In the genomic region with DNA sequence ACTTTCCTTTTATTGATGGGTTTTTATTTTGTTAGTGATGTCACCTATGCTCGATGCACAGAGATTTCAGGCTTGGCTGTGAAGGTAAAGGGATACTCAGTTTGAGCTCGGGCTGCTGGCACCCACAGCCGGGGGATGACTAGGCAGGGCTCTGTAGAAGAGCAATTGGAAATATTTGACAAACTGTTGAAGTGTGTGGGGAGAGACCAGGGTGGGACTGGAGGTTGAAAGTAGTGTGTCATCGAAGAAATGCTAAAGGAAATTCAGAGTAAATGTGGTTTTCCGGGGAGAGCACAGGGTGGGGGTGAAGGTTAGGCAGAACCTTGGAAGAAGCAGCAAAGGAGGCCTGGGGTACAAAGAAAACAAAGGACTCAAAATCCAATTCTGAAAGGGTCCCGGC, we compare ENCODE assay signal across 13 mouse cellular contexts. TPM values are rescaled to one million over a fixed set of nuclear protein-coding genes. Genes with fewer than 3 reads are reported as not detected.
A peak's percentile ranks its signal among the peaks of the same experiment; 100 is the strongest.
DNase-seq lines count a peak whose midpoint lies in the region; ATAC-seq and TF ChIP-seq lines count a peak whose summit lies in the region.
"Had no signal": no experiment of that assay in that cellular context is flagged by ENCODE, and none has a peak within 500 bp of the region (broad histone marks: within the 10 kb centered on the region; RNA-seq: fewer than 3 reads in every experiment).

No protein-coding gene starts in this region.

- H3K79me2 ChIP-seq in CH12.LX (replicated peaks; ENCODE audit: control insufficient read depth, extremely low read depth, insufficient read depth, poor library complexity, severe bottlenecking): peaks cover 14% of the 10 kb centered on the region

- no peak for DNase-seq in limb, embryonic 10.5 days (ENCODE audit: low spot score)
- peak; percentile 49 for DNase-seq in CH12.LX (ENCODE audit: extremely low read depth)
- DNase-seq in adrenal gland, adult 2 months: no peak
- DNase-seq in kidney, postnatal 4 days: no peak
- DNase-seq: kidney, adult 2 months; right cerebral cortex, postnatal 14 days had no signal

- no peak for TF ChIP-seq RAD21 in CH12.LX (IDR thresholded peaks at IDR 0.05; ENCODE audit: low read depth, low read length)

- no peak for ATAC-seq in limb, embryonic 12.5 days (ENCODE audit: insufficient number of reproducible peaks, insufficient read depth, low FRiP score, low TSS enrichment, low read depth)
- ATAC-seq in common myeloid progenitor, adult 5-6 weeks (replicated peaks; ENCODE audit: low read depth, poor library complexity, severe bottlenecking): peak; percentile 31
- ATAC-seq in megakaryocyte, adult 5-6 weeks (ENCODE audit: poor library complexity, severe bottlenecking): peak; percentile 50
- ATAC-seq in midbrain, embryonic 13.5 days: no peak

- 85% methylated on average over 6 of the region's 6 CpGs for WGBS in limb, embryonic 12.5 days
- 88% methylated on average over 6 of the region's 6 CpGs for WGBS in limb, embryonic 10.5 days
- 76% methylated on average over 6 of the region's 6 CpGs for WGBS in midbrain, embryonic 13.5 days

- dilution Hi-C loops in CH12.LX (cut with MboI; ENCODE audit: extremely low pct_ligation_motif_present, extremely low pct_unique_long_range_greater_than_20kb, low sequenced_read_pairs): no loop called here

- no peaks in the 10 kb centered on the region for H3K9me3 ChIP-seq in limb, embryonic 12.5 days
- no peaks in the 10 kb centered on the region for H3K9me3 ChIP-seq in limb, embryonic 10.5 days (replicated peaks)
- no peaks in the 10 kb centered on the region for H3K9me3 ChIP-seq in CH12.LX (replicated peaks; ENCODE audit: low read length)
- H3K9me3 ChIP-seq in midbrain, embryonic 13.5 days: no peaks in the 10 kb centered on the region
- H3K9me3 ChIP-seq: embryonic facial prominence, embryonic 13.5 days; limb, embryonic 13.5 days had no signal

- no peak overlapping the region for H3K4me2 ChIP-seq in limb, embryonic 12.5 days
- peak overlapping the region; percentile 90 for H3K4me2 ChIP-seq in CH12.LX (ENCODE audit: insufficient read depth, low read depth, poor library complexity, severe bottlenecking)
- no peak overlapping the region for H3K4me2 ChIP-seq in midbrain, embryonic 13.5 days (replicated peaks)
- H3K4me2 ChIP-seq: embryonic facial prominence, embryonic 13.5 days; limb, embryonic 13.5 days had no signal

- no peak for TF ChIP-seq CTCF in CH12.LX (conservative IDR thresholded peaks at IDR 0.05 in 1 of 2, IDR thresholded peaks at IDR 0.05 in 1 of 2; ENCODE audit: low read depth in 2 of 2, low read length in 2 of 2)

- 0 out of 2 replicates have a peak, but pooled peaks have one; percentile 26 for TF ChIP-seq EP300 in CH12.LX (IDR thresholded peaks at IDR 0.05; ENCODE audit: low read length)

- in situ Hi-C loops in CH12.LX (cut with MboI; ENCODE audit: low pct_ligation_motif_present, low pct_unique_long_range_greater_than_20kb, low sequenced_read_pairs): no loop called here

- no peaks in the 10 kb centered on the region for H3K27me3 ChIP-seq in limb, embryonic 12.5 days
- H3K27me3 ChIP-seq in limb, embryonic 10.5 days (ENCODE audit: low read depth, poor library complexity, severe bottlenecking): no peaks in the 10 kb centered on the region
- no peaks in the 10 kb centered on the region for H3K27me3 ChIP-seq in CH12.LX (replicated peaks)
- no peaks in the 10 kb centered on the region for H3K27me3 ChIP-seq in midbrain, embryonic 13.5 days
- H3K27me3 ChIP-seq: embryonic facial prominence, embryonic 13.5 days; limb, embryonic 13.5 days had no signal

- H3K4me3 ChIP-seq in limb, embryonic 12.5 days (replicated peaks): no peak overlapping the region
- no peak overlapping the region for H3K4me3 ChIP-seq in limb, embryonic 10.5 days
- peak overlapping the region; percentile 17 to 45 (median 29) for H3K4me3 ChIP-seq in CH12.LX (replicated peaks in 1 of 3; ENCODE audit: low read depth in 2 of 3, low read length in 2 of 3, poor library complexity in 1 of 3)
- no peak overlapping the region for H3K4me3 ChIP-seq in midbrain, embryonic 13.5 days (replicated peaks)
- H3K4me3 ChIP-seq: embryonic facial prominence, embryonic 13.5 days; limb, embryonic 13.5 days; myocyte had no signal

- TF ChIP-seq POLR2A in CH12.LX (IDR thresholded peaks at IDR 0.05; ENCODE audit: low read depth, low read length): no peak

- H3K27ac ChIP-seq in limb, embryonic 12.5 days: 0 out of 2 replicates have a peak overlapping the region, but pooled peaks have one; percentile 24
- no peak overlapping the region for H3K27ac ChIP-seq in limb, embryonic 10.5 days
- H3K27ac ChIP-seq in CH12.LX (ENCODE audit: insufficient read depth, low read depth): peak overlapping the region; percentile 93
- no peak overlapping the region for H3K27ac ChIP-seq in midbrain, embryonic 13.5 days
- H3K27ac ChIP-seq: limb, embryonic 13.5 days had no signal

- peaks cover 68% of the 10 kb centered on the region for H3K36me3 ChIP-seq in limb, embryonic 12.5 days
- peaks cover 98% of the 10 kb centered on the region for H3K36me3 ChIP-seq in limb, embryonic 10.5 days
- H3K36me3 ChIP-seq in CH12.LX (replicated peaks in 1 of 2; ENCODE audit: control insufficient read depth in 1 of 2, insufficient read depth in 1 of 2, low read length in 1 of 2): peaks cover 38 to 75% of the 10 kb centered on the region in 2 experiments
- peaks cover 41% of the 10 kb centered on the region for H3K36me3 ChIP-seq in midbrain, embryonic 13.5 days

- peaks cover 16% of the 10 kb centered on the region for H3K4me1 ChIP-seq in limb, embryonic 12.5 days (replicated peaks)
- H3K4me1 ChIP-seq in limb, embryonic 10.5 days: peaks cover 12% of the 10 kb centered on the region; the same call in 1 of the 2 replicates
- H3K4me1 ChIP-seq in CH12.LX (ENCODE audit: control insufficient read depth in 1 of 2, insufficient read depth in 2 of 2): peaks cover 23 to 48% of the 10 kb centered on the region in 2 experiments
- H3K4me1 ChIP-seq in midbrain, embryonic 13.5 days (replicated peaks): peaks cover 13% of the 10 kb centered on the region; the same call in 1 of the 2 replicates

- no peak overlapping the region for H3K9ac ChIP-seq in limb, embryonic 12.5 days (replicated peaks)
- peak overlapping the region; percentile 44 for H3K9ac ChIP-seq in CH12.LX (ENCODE audit: insufficient read depth, low read depth)
- H3K9ac ChIP-seq in midbrain, embryonic 13.5 days (replicated peaks): no peak overlapping the region
- H3K9ac ChIP-seq: embryonic facial prominence, embryonic 13.5 days; limb, embryonic 13.5 days had no signal

TF ChIP-seq in CH12.LX, 34 proteins besides CTCF, POLR2A, EP300 and RAD21:
- TF ChIP-seq MXI1 (IDR thresholded peaks at IDR 0.05; ENCODE audit: low read depth, low read length) (0 out of 2 replicates have a peak, but pooled peaks have one; percentile 41), GABPA (IDR thresholded peaks at IDR 0.05; ENCODE audit: insufficient replicate concordance, low read depth, low read length) (no peak), PAX5 (IDR thresholded peaks at IDR 0.05; ENCODE audit: low read length) (no peak), IRF4 (IDR thresholded peaks at IDR 0.05; ENCODE audit: low read depth, low read length) (peak; percentile 22; the same call in 1 of the 2 replicates), JUN (IDR thresholded peaks at IDR 0.05; ENCODE audit: insufficient read depth, low read depth, low read length) (no peak)
TF ChIP-seq in CH12.LX: peak in this region for 2.

RNA-seq across cellular contexts. Expression of gene Ccni, which starts 54.3 kb away (rescaled TPM):
- 150 and 153 TPM in 2 replicates for polyA plus RNA-seq in limb, embryonic 12.5 days (2016; fragmentation: Nextera tagmentation; extraction: Ambion mirVana)
- polyA plus RNA-seq in limb, embryonic 10.5 days (2016; fragmentation: Nextera tagmentation; extraction: Ambion mirVana): 96.3 and 121 TPM in 2 replicates
- 30.1 and 34.7 TPM in 2 replicates for total RNA-seq in CH12.LX (2012; rRNA removed)
- 91.6 and 93.3 TPM in 2 replicates for total RNA-seq in CH12.LX (2014; rRNA removed)
- polyA plus RNA-seq in CH12.LX (2012; ENCODE audit: insufficient read length, low read depth): 59.5 and 82.1 TPM in 2 replicates
- 161 and 175 TPM in 2 replicates for total RNA-seq in common myeloid progenitor, adult 5-6 weeks (2017)
- 180 and 198 TPM in 2 replicates for total RNA-seq in megakaryocyte, adult 5-6 weeks (2015)
- total RNA-seq in megakaryocyte, adult 5-6 weeks (2017): 196 and 202 TPM in 2 replicates
- 100 to 1,000 TPM; 220 to 233 TPM for total RNA-seq in adrenal gland, adult 2 months (2021)
- polyA plus RNA-seq in adrenal gland, adult 2 months (2012; rRNA removed): 169 and 270 TPM in 2 replicates
- 143 and 152 TPM in 2 replicates for polyA plus RNA-seq in midbrain, embryonic 13.5 days (2015; fragmentation: Nextera tagmentation; extraction: Ambion mirVana)

RNA-seq across cellular contexts. Expression of gene 2010109A12Rik, which starts 54.3 kb away (rescaled TPM):
- 2.1 and 2.8 TPM in 2 replicates for polyA plus RNA-seq in limb, embryonic 12.5 days (2016; fragmentation: Nextera tagmentation; extraction: Ambion mirVana)
- 1.8 and 2.2 TPM in 2 replicates for polyA plus RNA-seq in limb, embryonic 10.5 days (2016; fragmentation: Nextera tagmentation; extraction: Ambion mirVana)
- 0.25 and 0.42 TPM in 2 replicates for total RNA-seq in CH12.LX (2012; rRNA removed)
- not detected in 2 replicates for total RNA-seq in CH12.LX (2014; rRNA removed)
- 0.38 TPM in 1 of 2 replicates, not detected in the other for polyA plus RNA-seq in CH12.LX (2012; ENCODE audit: insufficient read length, low read depth)
- total RNA-seq in common myeloid progenitor, adult 5-6 weeks (2017): 1.3 and 5.7 TPM in 2 replicates
- total RNA-seq in megakaryocyte, adult 5-6 weeks (2015): 0.20 and 0.43 TPM in 2 replicates
- total RNA-seq in megakaryocyte, adult 5-6 weeks (2017): 0.94 and 3.7 TPM in 2 replicates
- total RNA-seq in adrenal gland, adult 2 months (2021): 1 to 10 TPM in 1 of 2 experiments, under 1 TPM in 1; 0.73 to 1.6 TPM
- polyA plus RNA-seq in adrenal gland, adult 2 months (2012; rRNA removed): not detected in 2 replicates
- polyA plus RNA-seq in midbrain, embryonic 13.5 days (2015; fragmentation: Nextera tagmentation; extraction: Ambion mirVana): 2.4 and 3.5 TPM in 2 replicates
- polyA plus RNA-seq: myocyte had no signal

RNA-seq across cellular contexts. Expression of gene Sept11, which starts 58.7 kb away (rescaled TPM):
- polyA plus RNA-seq in limb, embryonic 12.5 days (2016; fragmentation: Nextera tagmentation; extraction: Ambion mirVana): 258 and 277 TPM in 2 replicates
- 340 and 390 TPM in 2 replicates for polyA plus RNA-seq in limb, embryonic 10.5 days (2016; fragmentation: Nextera tagmentation; extraction: Ambion mirVana)
- total RNA-seq in CH12.LX (2012; rRNA removed): 72.3 and 76.5 TPM in 2 replicates
- 66.5 and 78.5 TPM in 2 replicates for total RNA-seq in CH12.LX (2014; rRNA removed)
- 138 and 159 TPM in 2 replicates for polyA plus RNA-seq in CH12.LX (2012; ENCODE audit: insufficient read length, low read depth)
- 66.4 and 67.9 TPM in 2 replicates for total RNA-seq in common myeloid progenitor, adult 5-6 weeks (2017)
- total RNA-seq in megakaryocyte, adult 5-6 weeks (2015): 70.4 and 82.5 TPM in 2 replicates
- 83.3 and 87.4 TPM in 2 replicates for total RNA-seq in megakaryocyte, adult 5-6 weeks (2017)
- 10 to 100 TPM; 41.3 to 51.4 TPM for total RNA-seq in adrenal gland, adult 2 months (2021)
- polyA plus RNA-seq in adrenal gland, adult 2 months (2012; rRNA removed): 8.4 and 9.4 TPM in 2 replicates
- 172 and 173 TPM in 2 replicates for polyA plus RNA-seq in midbrain, embryonic 13.5 days (2015; fragmentation: Nextera tagmentation; extraction: Ambion mirVana)

Comparison
In these comparisons a context has a peak if more than half of its experiments do, and no peak if none do; other contexts are left out.
1. H3K27ac ChIP-seq: peak in limb, embryonic 12.5 days (single experiment) and CH12.LX (single experiment); none in limb, embryonic 10.5 days (single experiment) and midbrain, embryonic 13.5 days (single experiment).
2. ATAC-seq: peak in common myeloid progenitor, adult 5-6 weeks (single experiment) and megakaryocyte, adult 5-6 weeks (single experiment); none in limb, embryonic 12.5 days (single experiment) and midbrain, embryonic 13.5 days (single experiment).
3. H3K4me3 ChIP-seq: peak in CH12.LX (3 of 3); none in limb, embryonic 12.5 days (single experiment), limb, embryonic 10.5 days (single experiment) and midbrain, embryonic 13.5 days (single experiment).
4. RNA of gene Sept11, which starts 58.7 kb away (polyA plus RNA-seq): 340 to 390 TPM in limb, embryonic 10.5 days, 258 to 277 TPM in limb, embryonic 12.5 days, 172 to 173 TPM in midbrain, embryonic 13.5 days and 138 to 159 TPM in CH12.LX; 8.4 to 9.4 TPM in adrenal gland, adult 2 months; every median in the first group is over 10 times any median in the second.